Mouse (Mus musculus): ENCODE measurements around the gene Schip1. TPM values are rescaled to one million over a fixed set of nuclear protein-coding genes. Genes with fewer than 3 reads are reported as not detected.

The Schip1 gene
- total RNA-seq, 2 experiments from 2014 or later, result 75.2 to 90.8 TPM

DNA sequence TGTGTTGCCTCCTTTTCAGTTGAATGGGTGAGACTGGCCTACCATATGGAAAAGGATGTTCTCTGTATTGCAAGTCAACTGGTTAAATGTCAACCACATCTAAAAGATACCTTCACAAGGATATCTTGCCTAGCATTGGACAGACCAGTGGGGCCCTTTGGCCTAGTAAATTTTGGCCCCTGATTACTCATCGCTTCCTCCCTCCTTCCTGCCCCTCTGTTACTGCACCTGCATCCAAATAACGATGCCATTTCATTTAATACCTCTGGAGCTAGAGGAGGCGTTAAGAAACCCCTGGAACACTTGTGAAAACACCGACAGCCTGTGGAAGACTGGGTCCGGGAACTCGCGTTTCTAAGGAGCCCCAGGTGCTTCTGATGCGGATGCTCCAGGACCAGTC, 453.4 kb downstream of the Schip1 start:
- DNase-seq, result no peak
- intact Hi-C loops (cut with DNase I; ENCODE audit: low total_unique reads), result no loop called here

DNA sequence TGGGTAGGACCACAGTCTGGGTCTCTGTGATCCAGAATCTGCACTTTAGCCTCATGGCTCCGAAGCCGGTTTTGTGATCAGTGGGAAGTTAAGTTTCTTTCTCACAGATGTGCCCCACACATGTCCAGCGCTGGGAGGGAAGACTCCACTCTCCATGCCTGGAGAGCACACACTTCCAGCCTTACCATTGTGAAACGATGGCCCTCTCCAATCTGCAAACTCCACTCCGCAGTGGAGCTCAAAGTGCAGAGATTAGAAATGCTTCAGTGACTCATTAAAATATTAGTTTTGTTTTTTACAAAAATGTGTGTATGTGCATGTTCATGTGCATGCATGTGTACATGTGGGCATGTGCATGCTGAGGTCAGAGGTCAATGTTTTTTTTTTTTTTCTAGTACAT, 454.0 kb downstream of the Schip1 start:
- intact Hi-C loops (cut with DNase I; ENCODE audit: low total_unique reads), result no loop called here
- no peak for DNase-seq

- DNase-seq, result no peak
- intact Hi-C loops (cut with DNase I; ENCODE audit: low total_unique reads), result no loop called here
Measured at GRCm38 (mm10) chr3:68525361-68525878, 460.8 kb downstream of the Schip1 start.

- intact Hi-C loops (cut with DNase I; ENCODE audit: low total_unique reads), result no loop called here
Measured at GRCm38 (mm10) chr3:68526416-68526815, 461.8 kb downstream of the Schip1 start.

GRCm38 (mm10) chr3:68527182-68527581, 462.6 kb downstream of the Schip1 start:
- DNase-seq, result no peak
- intact Hi-C loops (cut with DNase I; ENCODE audit: low total_unique reads), result no loop called here

More at GRCm38 (mm10) chr3:68526416-68526815, 461.8 kb downstream of the Schip1 start:
- no peak for DNase-seq

GRCm38 (mm10) chr3:68531908-68532307, 467.3 kb downstream of the Schip1 start:
- DNase-seq, result no peak
- intact Hi-C loops (cut with DNase I; ENCODE audit: low total_unique reads), result no loop called here

DNA sequence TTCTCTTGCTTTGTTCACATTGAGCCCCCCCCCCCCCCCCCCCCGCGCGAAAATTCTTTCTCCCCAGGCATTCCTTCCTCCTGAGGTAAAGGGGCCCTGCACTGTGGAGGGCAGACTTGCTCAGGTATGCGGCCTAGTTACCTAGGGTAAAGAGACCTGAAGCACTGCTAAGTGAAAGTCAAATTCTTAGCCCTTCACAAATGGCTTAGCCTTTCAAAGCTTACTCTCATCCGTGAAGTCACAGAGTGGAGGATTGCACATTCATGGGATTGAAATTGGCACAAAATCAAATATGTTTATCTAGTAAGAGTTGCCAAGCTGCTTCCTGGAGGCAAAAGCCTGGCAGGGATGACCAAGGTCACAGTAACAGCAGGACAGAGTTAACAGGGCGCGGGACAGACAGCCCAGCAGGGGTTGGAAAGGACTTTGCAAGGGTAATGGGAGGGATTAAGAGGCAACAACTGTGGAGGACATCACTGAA, 470.0 kb downstream of the Schip1 start:
- no peak for DNase-seq
- intact Hi-C loops (cut with DNase I; ENCODE audit: low total_unique reads), result no loop called here

DNA sequence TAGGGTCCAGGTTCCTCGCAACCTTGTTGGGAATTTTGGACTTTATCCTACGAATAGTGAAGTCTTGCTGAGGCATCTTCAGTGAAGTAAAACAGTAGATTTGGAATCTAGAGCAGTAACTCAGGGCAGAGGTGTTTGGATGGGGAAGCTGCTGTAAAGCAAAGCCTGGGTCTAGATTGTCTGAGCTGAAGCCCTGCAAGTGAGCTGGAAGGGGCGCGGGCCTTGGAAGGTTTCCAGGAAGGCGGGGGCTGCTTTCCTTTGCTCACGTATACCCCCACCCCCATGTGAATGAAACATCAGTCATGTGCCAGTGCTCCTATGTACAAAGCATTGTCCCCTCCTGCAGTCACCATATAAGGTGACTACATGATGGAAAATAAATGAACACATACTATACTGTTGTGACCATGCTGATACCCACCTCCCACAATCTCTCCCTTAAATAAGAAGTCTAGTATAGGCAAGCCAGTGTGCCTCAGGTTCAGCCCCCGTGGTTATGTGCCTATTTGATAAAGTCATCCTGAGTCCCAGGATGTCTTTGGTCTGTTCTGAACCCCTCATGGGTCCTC, 470.6 kb downstream of the Schip1 start:
- intact Hi-C loops (cut with DNase I; ENCODE audit: low total_unique reads), result no loop called here
- DNase-seq, result no peak

GRCm38 (mm10) chr3:68536071-68536470, 471.5 kb downstream of the Schip1 start:
- no peak for DNase-seq
- intact Hi-C loops (cut with DNase I; ENCODE audit: low total_unique reads), result no loop called here

DNA sequence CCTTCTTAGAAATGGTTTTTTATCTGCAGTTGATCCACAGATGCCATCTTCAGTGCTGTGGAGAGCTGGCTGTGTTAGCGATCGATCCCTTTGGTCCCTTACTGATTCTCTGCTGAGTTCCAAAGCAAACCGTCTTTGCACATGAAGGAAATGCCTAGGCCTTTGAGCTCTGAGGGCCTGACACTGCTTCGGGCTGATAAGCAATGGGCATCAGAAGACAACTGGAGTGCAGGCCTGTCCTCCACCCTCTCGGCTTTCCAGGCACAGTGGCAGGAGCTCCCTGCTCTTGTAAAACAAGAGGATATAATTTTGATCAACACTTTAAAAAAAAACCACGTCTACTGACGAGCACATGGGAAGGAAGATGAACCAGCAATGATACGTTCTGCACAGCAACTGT, 477.1 kb downstream of the Schip1 start:
- no peak for DNase-seq
- intact Hi-C loops (cut with DNase I; ENCODE audit: low total_unique reads), result loop anchor here (5.0 kb wide), 1 partner anchor 484 kb away; no protein-coding TSS in a partner anchor

GRCm38 (mm10) chr3:68542944-68543501, 478.4 kb downstream of the Schip1 start:
- intact Hi-C loops (cut with DNase I; ENCODE audit: low total_unique reads), result loop anchor here (5.0 kb wide), 1 partner anchor 486 kb away; no protein-coding TSS in a partner anchor
- DNase-seq, result peak; percentile 29

- DNase-seq, result no peak
- intact Hi-C loops (cut with DNase I; ENCODE audit: low total_unique reads), result loop anchor here (5.0 kb wide), 1 partner anchor 488 kb away; no protein-coding TSS in a partner anchor
Measured at GRCm38 (mm10) chr3:68544811-68545210, 480.2 kb downstream of the Schip1 start.

GRCm38 (mm10) chr3:68545898-68546297, 481.3 kb downstream of the Schip1 start:
- intact Hi-C loops (cut with DNase I; ENCODE audit: low total_unique reads), result no loop called here
- DNase-seq, result no peak

GRCm38 (mm10) chr3:68555087-68555662, 490.6 kb downstream of the Schip1 start:
- no peak for DNase-seq
- intact Hi-C loops (cut with DNase I; ENCODE audit: low total_unique reads), result no loop called here

GRCm38 (mm10) chr3:68556891-68557290, 492.3 kb downstream of the Schip1 start:
- intact Hi-C loops (cut with DNase I; ENCODE audit: low total_unique reads), result no loop called here
- DNase-seq, result no peak

DNA sequence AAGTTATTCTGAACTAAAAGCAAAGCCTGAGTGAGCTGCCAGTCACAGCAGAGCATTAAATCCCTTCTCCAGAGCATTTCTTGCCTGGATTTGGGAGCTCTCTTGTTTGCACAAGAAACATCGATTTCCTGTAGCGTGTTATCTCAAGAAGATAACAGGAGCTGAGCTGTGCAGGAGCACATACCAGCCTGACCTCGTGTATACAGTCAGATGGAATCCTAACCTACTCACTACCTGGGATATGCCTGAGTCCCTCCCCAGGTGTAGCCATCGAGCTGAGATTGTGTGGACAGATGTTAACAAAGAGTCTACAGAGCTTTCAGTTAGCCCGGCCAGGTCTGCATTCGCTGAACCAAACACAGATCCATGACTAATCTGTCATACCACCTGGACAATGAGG, 494.1 kb downstream of the Schip1 start:
- no peak for DNase-seq
- intact Hi-C loops (cut with DNase I; ENCODE audit: low total_unique reads), result no loop called here

DNA sequence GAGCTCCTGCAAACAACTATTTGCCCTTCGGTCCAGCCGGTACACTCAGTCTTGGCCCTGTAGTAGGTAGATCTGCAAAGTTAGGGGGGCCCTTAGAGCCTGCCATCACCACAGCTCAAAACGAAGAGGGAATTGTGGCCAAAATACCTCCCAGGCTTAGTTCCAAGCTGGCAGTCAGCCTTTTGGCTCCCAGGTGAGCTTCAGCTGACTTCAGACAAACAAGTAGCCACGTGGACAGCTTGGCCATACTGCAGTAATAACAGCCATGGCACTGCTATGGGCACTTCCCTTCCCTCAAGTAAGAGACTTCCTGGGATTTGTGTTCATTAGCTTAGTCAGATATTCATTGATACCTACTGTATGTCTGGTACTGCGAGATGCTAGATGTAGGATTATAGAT, 495.5 kb downstream of the Schip1 start:
- intact Hi-C loops (cut with DNase I; ENCODE audit: low total_unique reads), result loop anchor here (5.0 kb wide), 1 partner anchor 147 kb away; no protein-coding TSS in a partner anchor
- DNase-seq, result no peak

GRCm38 (mm10) chr3:68562838-68563237, 498.2 kb downstream of the Schip1 start:
- no peak for DNase-seq
- intact Hi-C loops (cut with DNase I; ENCODE audit: low total_unique reads), result loop anchor here (5.0 kb wide), 1 partner anchor 144 kb away; no protein-coding TSS in a partner anchor

DNA sequence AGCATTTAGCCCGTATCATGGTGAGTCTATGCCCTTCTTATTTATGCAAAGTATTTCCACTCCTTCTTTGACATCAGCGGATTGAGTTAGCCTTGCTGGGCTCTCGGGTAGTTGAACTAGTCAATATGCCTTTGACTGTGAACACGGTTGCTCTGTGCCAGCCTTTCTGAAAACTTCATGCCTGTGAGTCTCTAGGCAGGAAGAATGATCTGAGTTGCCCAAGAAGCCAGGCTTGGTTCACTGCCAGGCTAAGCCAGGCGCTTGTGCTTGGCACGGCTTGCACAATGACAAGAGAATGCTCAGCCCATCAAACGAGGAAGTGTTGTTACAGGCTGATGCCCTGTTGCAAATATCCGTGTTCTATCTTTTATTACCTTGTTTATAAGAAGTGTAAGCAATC, 499.3 kb downstream of the Schip1 start:
- DNase-seq, result peak; percentile 42
- intact Hi-C loops (cut with DNase I; ENCODE audit: low total_unique reads), result loop anchor here (5.0 kb wide), 1 partner anchor 143 kb away; no protein-coding TSS in a partner anchor

- DNase-seq, result no peak
- intact Hi-C loops (cut with DNase I; ENCODE audit: low total_unique reads), result loop anchor here (5.0 kb wide), 1 partner anchor 142 kb away; no protein-coding TSS in a partner anchor
Measured at GRCm38 (mm10) chr3:68564978-68565674, 500.5 kb downstream of the Schip1 start.
